Mouse (Mus musculus): ENCODE measurements around the gene Hoxb5.

GRCm38 (mm10) chr11:96255111-96255995 is 47.8 kb upstream of the Hoxb5 start:
- TF ChIP-seq POLR2A (IDR thresholded peaks at IDR 0.05; ENCODE audit: extremely low read depth, insufficient read depth, low read length) (no peak), CTCF (IDR thresholded peaks at IDR 0.05; ENCODE audit: low read depth, low read length) (no peak)
